Mouse (Mus musculus) monocyte, adult 59 days (primary cell): ENCODE results near the gene Teddm3. TPM values are rescaled to one million over a fixed set of nuclear protein-coding genes. Genes with fewer than 3 reads are reported as not detected.

ENCODE experiments used
- total RNA-seq, 2 experiments: library from RNA; stranded (reverse); gene quantifications; one replicate each; pipeline ENCODE4 v1.2.4; 2023

The Teddm3 gene
- not detected for total RNA-seq

GRCm38 (mm10) chr16:21153900-21154299 is at the start of gene Teddm3:
TSS of gene Teddm3 (minus strand) at chr16:21154000.

Other genes starting within 250 kb of the Teddm3 start
- gene Ephb3, start 50.8 kb upstream of the Teddm3 start, total RNA-seq = 1 to 10 TPM in 1 of 2 experiments, under 1 TPM in 1; 0.26 to 1.1 TPM